Mouse (Mus musculus): ENCODE results near the gene Lmbr1l.

- TF ChIP-seq CTCF (IDR thresholded peaks at IDR 0.05; ENCODE audit: low read depth): no peak
- no peak for TF ChIP-seq EP300 (IDR thresholded peaks at IDR 0.05; ENCODE audit: low read depth)
These were observed 12.1 kb upstream of the Lmbr1l start for GRCm38 (mm10) chr15:98930017-98930734.
